Mouse (Mus musculus) kidney, adult 2 months (tissue): ENCODE data around the gene Ahr.

Source experiments
- CTCF ChIP-seq: fragments of 200-500 bp; conservative IDR thresholded peaks from 2 replicates; pipeline ENCODE4 v1.5.1; 2011; ENCODE audit warnings: low read depth, mild to moderate bottlenecking, control low read depth, low read length, moderate library complexity, mixed read lengths; ENCODE audit not compliant: insufficient read depth, insufficient read length
- POLR2A ChIP-seq: fragments of 200-500 bp; IDR thresholded peaks from one replicate; pipeline ENCODE4 v1.6.1; 2011; ENCODE audit warnings: low read depth, low read length, control low read depth

DNA sequence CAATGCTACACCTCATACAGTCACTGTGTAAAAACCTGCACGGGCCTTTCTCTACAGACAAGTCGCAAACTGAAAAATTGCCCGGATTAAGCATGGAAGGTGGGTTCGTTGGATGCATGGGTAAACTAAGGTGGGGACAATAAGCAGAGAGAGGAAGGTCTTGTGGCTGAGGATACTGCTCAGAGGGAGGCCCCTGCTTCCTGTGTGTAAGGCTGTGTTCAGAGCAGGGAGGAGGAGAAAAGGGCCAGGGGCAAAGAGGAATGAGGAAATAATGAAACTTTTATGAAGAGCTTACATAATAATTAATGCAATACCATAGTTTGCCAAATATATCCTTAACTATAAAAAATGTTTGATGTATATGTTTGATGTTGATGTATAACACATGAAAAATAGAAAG lies 19.5 kb upstream of the Ahr start:
- TF ChIP-seq POLR2A, result no peak
- no peak for TF ChIP-seq CTCF
